Mouse (Mus musculus) cortical plate, adult 2 months (tissue): ENCODE measurements at regions not wholly inside any gene's neighbourhood (a gene's known extent, or its start where the extent isn't known, plus 50 kb on each side); places are given as distances from the start of the nearest gene placed in this dataset.

Experiments used
- CTCF ChIP-seq: fragments of 200-500 bp; IDR thresholded peaks from 2 replicates; pipeline ENCODE4 v1.5.1; 2011; ENCODE audit warnings: mild to moderate bottlenecking, control low read depth, low read length; ENCODE audit not compliant: insufficient read depth; ENCODE audit errors: extremely low read depth
- POLR2A ChIP-seq: fragments of 200-500 bp; IDR thresholded peaks from 2 replicates; pipeline ENCODE4 v1.6.1; 2011; ENCODE audit warnings: mild to moderate bottlenecking, low read length, control low read depth; ENCODE audit not compliant: insufficient read depth; ENCODE audit errors: extremely low read depth

- no peak for TF ChIP-seq CTCF
- TF ChIP-seq POLR2A, result no peak
Measured at GRCm38 (mm10) chr2:166357824-166358223, 202.4 kb upstream of the Sulf2 start.
